Mouse (Mus musculus) lung, postnatal 14 days (tissue): ENCODE data around the gene Sapcd2.
"Not testable (repeated sequence)": the region's sequence is repeated elsewhere in the genome, so short reads cannot be mapped to it uniquely, and the experiment has no call there.

Experiments
- DNase-seq: peaks from one replicate; pipeline ENCODE4 v3.0.0; 2021

The Sapcd2 gene

DNA sequence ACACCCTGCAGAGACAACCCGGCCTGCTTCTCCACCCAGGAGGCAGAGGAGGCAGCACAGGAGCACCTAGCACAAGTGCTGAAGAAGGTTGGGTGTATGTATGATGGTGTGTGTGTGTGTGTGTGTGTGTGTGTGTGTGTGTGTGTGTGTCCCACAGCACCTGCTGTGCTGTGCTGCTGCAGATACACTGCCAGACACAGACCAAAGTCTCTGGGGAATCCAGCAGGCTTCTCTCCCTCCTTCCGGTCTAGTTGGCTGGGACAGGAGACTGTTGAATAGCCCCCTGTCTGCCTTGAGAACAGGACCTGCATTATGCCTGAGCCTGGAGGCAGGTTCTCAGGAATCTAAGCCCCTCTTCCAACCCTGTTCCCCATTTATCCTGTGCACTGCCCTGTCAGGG lies 1.3 kb downstream of the Sapcd2 start:
- no peak for DNase-seq

DNA sequence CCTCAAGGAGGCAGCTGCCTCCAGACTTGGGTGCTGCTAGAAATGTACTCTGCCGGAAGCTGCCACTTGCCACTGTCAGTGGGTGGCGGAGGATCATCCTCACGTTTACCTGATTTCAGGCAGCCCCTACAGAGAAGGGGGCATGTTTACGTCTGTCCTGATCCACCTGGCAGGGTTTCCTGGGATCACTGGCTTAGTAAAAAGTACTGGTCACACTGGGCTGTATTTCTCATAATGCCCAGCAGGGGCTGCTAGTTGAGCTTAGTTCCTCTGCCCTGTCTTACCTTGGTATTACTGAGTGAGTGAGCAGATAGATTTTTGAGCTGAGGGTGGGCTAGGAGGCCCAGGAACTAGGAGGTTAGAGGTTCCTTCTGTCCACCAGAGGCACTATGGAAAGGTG lies 4.5 kb downstream of the Sapcd2 start:
- DNase-seq, result peak; percentile 67

GRCm38 (mm10) chr2:25384492-25384891 lies 12.4 kb downstream of the Sapcd2 start:
- no peak for DNase-seq

DNA sequence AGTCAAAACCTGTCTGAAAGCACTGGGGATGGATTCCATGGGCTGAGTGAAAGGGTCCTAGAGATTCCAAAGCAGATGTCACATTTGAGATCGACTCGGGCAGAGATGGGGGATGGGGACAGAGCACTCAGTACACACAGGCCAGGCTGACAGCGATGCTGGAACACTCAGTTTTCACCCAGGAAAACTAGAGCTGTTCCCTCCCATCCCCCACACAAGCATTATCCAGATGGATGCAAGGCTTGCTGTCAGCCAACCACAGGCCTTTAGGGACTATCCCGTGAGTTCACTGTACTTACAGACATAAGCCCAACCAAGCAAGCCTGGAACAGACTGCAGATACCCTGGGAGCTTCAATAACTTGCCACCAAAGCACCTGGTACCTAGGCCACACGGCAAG lies 19.1 kb downstream of the Sapcd2 start:
- no peak for DNase-seq

GRCm38 (mm10) chr2:25394281-25395221 lies 22.4 kb downstream of the Sapcd2 start:
- no peak for DNase-seq

- DNase-seq, result no peak
These were observed 23.8 kb downstream of the Sapcd2 start, which contains the start of gene Entpd2 for GRCm38 (mm10) chr2:25395721-25396596. Gene Entpd2, plus strand, starts transcription at chr2:25395874.

DNA sequence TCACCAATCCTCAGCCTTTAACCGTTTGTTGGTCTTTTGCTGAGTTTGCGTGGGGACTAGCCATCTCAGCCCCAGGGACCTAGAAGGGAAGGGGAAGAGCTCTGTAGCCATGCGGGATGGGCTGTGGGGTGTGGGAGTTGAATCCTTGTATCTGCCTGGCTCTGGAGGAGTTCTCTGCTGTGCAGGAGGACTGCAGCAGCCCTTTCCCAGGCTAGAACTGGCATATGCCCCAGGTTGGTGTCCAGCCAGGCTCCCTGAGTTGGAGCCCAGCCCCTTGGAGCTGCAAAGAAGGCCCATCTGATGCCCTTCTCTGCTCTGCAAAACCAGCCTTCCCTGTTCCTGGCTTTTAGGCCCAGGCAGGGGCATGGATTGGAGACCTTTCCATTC lies 24.5 kb downstream of the Sapcd2 start:
- DNase-seq, result no peak

DNA sequence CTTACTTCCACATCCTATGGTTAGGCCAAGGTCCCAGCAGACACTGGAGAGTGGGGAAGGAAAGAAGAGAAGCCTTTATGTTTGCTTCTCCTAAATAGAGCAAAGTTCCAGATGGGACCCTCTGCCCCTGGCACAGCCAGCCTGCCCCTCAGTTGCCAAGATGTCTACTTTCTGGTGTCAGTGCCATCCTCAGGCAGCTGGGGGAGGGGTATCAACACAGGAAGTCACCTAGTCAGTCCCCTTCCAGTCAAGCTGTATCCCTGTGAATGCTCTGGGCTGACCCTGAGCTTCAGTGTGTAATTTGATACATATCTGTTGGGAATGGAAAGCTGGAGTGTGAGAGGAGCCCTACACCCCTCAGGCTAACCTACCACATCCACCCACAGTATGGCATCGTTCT lies 24.9 kb downstream of the Sapcd2 start:
- no peak for DNase-seq

DNA sequence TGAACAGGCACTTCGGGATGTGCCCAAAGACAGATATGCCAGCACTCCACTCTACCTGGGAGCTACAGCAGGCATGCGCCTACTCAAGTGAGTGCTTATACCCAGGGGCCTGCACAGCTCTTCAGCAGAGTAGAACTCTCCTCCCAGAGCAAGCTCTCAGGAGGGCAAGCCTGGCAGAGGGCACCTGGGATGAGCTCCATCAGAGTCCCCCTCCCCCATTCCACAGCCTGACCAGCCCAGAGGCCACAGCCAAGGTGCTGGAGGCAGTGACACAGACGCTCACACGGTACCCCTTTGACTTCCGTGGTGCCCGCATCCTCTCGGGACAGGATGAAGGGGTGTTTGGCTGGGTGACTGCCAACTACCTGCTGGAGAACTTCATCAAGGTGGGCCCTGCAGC lies 25.9 kb downstream of the Sapcd2 start:
- no peak for DNase-seq

DNA sequence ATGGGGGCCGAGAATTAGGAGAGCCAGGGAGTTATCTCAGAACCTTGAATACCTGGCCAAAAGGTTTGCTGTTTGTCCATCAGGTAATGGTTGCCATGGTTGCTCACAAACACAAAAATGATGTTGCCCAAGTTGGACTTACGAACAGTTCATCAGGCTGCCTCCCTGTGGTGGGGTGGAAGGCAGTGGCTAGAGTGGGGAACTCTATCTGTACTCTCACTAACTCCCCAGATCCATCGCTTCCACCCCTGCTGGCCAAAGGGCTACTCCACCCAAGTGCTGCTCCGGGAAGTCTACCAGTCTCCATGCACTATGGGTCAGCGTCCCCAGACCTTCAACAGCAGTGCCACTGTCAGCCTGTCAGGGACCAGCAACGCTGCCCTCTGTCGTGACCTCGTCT lies 26.9 kb downstream of the Sapcd2 start, which contains the start of gene Npdc1:
Gene Npdc1 (plus strand): TSS at position 301 of the 400 bp plus-strand sequence.
- DNase-seq, result no peak

DNA sequence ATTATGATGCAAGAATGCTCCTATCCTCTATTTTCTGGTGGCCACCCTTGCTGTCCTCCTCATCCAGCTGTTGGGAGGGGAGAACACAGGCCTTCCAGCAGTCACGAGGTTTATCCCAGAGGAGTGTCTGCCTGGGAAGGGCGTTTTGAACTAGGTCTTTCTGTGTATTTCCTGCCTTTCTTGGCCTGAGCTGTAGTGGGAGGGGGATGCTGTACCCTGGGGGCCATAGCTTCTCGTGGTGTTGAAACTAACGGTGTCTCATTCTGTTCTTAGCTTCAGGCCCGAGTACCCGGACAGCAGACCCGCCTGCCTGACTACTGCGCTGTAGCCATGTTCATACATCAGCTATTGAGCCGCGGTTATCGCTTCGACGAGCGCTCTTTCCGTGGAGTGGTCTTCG lies 28.2 kb downstream of the Sapcd2 start:
- no peak for DNase-seq

DNA sequence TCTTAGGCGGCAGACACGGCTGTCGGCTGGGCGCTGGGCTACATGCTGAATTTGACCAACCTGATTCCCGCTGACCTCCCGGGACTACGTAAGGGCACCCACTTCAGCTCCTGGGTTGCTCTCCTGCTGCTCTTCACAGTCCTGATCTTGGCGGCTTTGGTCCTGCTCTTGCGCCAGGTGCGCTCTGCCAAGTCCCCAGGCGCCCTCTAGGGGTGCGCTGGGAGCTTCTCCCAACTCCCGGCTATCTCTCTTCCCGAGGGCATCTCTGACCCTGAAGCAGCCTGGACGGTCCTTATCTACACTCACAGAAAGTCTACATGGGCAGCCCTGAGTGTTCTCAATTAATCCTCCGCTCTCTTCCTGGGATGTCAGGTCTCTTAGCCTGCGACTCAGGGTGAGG lies 28.6 kb downstream of the Sapcd2 start:
- DNase-seq, result peak; percentile 72

DNA sequence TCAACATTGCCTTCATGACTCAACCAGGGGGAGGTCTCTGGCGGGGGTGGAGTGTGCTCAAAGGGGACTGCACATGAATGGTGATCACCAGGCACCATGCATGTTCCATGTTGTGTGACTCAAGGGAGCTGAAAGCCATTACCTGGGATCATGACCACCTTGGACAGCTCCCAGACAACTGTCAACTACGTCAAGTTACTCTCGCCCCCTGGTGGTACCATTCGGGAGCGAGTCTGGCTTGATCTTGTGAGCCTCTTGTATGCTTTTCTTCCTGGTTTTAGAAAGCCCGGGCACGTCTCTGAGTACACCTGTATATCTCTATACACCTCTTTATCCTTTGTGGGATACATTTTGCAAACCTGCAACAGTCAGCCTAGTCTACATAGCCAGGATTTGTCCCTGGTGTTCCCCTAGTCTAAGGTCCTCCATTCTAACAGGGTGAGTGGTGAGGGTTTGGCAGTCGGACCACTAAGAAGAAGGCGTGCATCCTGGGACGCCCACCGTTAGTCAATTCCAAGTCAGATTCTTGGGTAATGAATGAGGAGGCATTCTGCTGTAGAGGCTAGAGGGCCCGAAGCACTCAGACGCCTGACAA lies 30.4 kb downstream of the Sapcd2 start:
- peak; percentile 89 for DNase-seq

- DNase-seq, result peak; percentile 68
These were observed 31.0 kb downstream of the Sapcd2 start for GRCm38 (mm10) chr2:25402972-25403601.

GRCm38 (mm10) chr2:25403994-25404393 lies 31.9 kb downstream of the Sapcd2 start:
- no peak for DNase-seq

GRCm38 (mm10) chr2:25408908-25409307 lies 36.8 kb downstream of the Sapcd2 start:
- DNase-seq, result no peak

GRCm38 (mm10) chr2:25413436-25413835 lies 41.3 kb downstream of the Sapcd2 start:
- not testable (repeated sequence) for DNase-seq

DNA sequence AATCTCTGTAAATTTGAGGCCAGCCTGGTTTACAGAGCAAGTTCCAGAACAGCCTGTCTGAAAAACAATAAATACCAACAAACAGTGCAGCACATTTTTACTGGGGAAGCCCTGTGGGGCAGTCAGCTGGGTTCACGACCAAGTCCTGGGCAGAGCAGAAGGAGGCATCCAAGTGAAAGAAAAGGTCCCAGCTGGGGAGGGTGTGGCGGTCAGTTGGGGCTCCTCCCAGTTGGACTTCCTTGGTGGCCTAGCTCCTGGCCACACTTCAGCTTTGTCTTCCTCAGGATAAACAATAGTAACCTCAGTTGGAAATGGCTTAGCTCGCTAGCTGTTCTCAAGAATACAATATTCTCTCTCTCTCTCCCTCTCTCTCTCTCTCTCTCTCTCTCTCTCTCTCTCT lies 45.3 kb downstream of the Sapcd2 start:
- no peak for DNase-seq

DNA sequence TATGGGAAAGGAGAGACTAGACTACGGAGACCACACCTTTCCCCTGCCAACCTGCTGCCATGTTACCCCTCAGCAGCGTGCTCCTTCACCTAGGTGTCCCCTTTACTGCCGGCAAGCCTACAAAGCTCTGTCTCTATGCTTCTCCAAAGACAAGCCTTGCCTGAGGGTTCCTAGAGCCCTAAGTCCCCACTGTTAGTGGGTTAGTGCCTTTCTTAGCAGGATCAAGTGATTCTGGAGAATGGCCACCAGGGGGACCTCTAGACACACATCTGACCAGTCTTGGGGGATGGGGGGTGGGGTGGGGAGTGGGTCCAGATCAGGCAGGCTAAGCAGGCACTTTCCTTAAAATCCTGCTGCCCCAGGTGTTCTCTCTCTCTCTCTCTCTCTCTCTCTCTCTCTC lies 49.8 kb downstream of the Sapcd2 start:
- DNase-seq, result peak; percentile 59

GRCm38 (mm10) chr2:25422587-25423410 lies 50.7 kb downstream of the Sapcd2 start, which contains the start of gene Fut7:
Gene Fut7, plus strand, starts transcription at chr2:25423267.
- no peak for DNase-seq

DNA sequence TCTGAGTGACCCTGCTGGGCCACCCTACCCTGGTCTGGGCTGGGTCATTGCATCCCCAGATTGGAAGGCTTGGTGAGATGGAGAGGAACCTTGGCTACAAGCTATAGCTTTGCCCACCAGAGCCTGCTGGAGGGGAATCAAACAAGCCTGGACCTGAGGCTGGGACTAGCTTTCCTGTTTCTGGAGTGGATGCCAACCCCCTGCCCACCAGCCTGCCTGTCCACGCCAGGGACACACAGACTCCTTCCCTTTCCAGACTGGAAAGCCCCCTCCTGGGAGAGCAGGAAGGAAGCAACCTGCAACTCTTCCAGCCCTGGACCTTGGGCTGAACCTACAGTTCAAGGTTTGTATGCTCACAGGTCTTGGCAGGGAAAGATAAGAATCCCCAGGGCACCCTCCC lies 51.5 kb downstream of the Sapcd2 start:
- no peak for DNase-seq

DNA sequence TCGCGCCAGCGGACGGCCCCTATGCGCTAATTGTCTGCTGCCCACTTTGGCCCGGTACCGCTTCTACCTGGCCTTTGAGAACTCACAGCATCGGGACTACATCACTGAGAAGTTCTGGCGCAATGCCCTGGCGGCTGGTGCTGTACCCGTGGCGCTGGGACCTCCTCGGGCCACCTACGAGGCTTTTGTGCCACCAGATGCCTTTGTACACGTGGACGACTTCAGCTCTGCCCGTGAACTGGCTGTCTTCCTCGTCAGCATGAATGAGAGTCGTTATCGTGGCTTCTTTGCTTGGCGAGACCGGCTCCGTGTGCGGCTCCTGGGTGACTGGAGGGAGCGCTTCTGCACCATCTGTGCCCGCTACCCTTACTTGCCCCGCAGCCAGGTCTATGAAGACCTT lies 53.4 kb downstream of the Sapcd2 start:
- no peak for DNase-seq
